Mouse (Mus musculus): ENCODE data around the gene Arid3c.
A peak's percentile ranks its signal among the peaks of the same experiment; 100 is the strongest.
"Not testable (repeated sequence)": the region's sequence is repeated elsewhere in the genome, so short reads cannot be mapped to it uniquely, and the experiment has no call there.

The Arid3c gene

GRCm38 (mm10) chr4:41731052-41731765 lies at the start of gene Arid3c:
Gene Arid3c (minus strand): TSS chr4:41731142.
- peak; percentile 49 for DNase-seq (ENCODE audit: low read depth)

DNA sequence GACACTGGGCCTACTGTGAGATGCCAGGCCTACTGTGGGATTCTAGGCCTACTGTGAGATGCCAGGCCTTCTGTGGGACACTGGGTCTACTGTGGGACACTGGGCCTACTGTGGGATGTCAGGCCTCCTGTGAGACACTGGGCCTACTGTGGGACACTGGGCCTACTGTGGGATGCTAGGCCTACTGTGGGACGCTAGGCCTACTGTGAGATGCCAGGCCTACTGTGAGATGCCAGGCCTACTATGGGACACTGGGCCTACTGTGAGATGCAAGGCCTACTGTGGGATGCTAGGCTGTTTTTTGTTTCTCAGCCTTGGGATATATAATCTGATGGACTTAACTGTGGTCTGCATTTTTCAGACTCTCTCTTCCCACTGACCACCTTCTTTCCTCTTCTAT lies 44.9 kb upstream of the Arid3c start:
- DNase-seq (ENCODE audit: low read depth): not testable (repeated sequence)

- peak; percentile 67 for DNase-seq (ENCODE audit: low read depth)
Observed at GRCm38 (mm10) chr4:41774506-41774905, 43.6 kb upstream of the Arid3c start.

DNA sequence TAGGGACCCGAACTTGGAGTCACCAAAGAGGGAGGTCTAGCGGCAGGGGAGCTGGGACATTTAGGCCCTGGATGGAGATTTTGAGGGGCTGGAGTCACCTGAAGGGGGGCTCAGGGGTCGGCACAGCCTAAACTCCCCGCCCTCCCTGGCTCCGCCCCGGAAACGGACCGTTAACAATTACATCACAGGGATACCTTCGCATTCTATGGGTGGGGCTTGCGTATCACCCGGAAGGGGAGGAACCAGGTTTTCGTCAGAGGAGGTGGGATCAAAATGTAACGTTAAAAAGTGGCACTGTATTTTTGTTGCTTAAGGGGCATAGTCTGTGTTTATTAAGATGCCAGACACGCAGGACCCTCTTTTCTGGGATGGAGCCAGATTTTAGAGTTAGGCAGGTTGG lies 43.1 kb upstream of the Arid3c start, which contains the start of gene Ccl27a:
Gene Ccl27a, minus strand, starts transcription at position 246 of the 400 bp plus-strand sequence.
- peak; percentile 94 for DNase-seq (ENCODE audit: low read depth)

DNA sequence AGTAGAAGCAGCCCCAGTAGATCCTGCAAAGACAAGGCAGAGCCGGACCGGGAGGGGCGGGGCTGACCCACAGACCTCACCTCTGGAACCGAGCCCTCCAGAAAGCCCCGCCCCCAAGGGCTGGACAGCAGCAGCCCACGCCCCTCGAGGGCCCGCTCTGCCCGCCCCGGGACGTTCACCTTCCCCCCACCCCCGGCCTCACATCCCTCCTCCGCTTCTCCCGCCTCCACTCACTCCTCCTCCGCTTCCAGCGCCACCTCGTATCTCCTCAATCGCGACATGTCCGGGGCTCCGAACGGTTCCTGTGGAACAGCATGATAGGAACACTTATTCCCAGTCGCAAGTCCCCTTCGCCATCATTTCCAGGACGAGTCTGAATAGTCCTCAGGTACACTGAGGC lies 42.6 kb upstream of the Arid3c start:
- DNase-seq (ENCODE audit: low read depth): peak; percentile 81

DNA sequence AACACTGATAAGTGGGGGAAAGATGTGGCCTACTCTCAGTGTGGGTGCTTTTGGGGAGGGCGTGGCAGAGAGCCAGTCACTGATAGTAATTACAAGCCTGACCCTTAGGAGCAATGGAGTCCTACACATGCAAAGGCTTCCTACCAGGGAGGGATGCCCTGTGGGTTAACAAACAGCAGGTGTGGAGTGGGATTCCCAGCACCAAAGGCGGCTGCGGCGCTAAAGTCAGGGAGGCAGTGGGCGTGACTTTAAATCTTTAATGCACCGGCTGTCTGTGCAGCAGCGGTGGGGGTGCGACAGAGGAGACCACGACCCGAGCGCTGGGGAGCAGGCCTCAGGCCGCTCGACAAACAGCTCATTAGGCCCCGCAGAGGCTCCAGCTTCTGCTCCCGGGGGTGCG lies 42.0 kb upstream of the Arid3c start:
- DNase-seq (ENCODE audit: low read depth): peak; percentile 20

DNA sequence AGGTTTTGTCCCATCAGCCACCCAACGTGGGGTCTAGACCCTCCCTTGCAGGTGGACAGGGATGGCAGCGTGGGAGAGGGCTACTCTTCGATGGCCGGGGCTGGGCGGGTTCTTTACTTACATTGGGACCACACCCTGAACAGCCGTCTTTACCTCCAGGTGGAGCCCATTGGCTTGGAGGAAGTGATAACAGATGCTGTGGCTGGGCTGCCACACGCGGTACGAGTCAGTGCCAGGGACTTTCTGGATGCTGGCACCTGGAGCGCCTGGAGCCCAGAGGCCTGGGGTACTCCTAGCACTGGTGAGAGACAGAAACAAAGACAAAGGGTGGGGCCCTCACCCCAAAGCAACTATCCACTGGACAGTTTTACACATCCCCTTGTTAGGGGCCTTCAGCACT lies 36.4 kb upstream of the Arid3c start:
- DNase-seq (ENCODE audit: low read depth): not testable (repeated sequence)

- DNase-seq (ENCODE audit: low read depth): not testable (repeated sequence)
Observed at GRCm38 (mm10) chr4:41763176-41763575, 32.2 kb upstream of the Arid3c start.

DNA sequence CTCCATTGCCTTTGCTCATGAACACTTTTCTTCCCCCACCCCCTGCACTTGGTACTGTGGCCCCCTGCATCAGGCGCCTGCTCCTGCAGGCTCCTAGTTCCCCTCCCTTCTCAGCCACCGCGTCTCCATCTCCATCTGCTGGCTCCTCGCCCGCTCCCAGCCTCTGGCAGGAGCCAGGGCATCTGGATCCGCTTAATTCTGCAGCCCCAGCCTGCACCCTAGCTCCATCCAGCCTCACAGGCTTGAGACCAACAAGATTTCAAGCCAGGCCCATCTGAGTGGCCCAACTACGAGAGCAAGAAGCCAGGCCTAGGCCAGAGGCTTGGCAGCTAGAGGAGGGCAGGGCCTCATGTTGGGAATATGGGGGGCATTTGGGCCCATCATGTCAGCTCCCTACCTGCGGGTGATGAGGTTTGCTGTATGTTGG lies 31.8 kb upstream of the Arid3c start:
- not testable (repeated sequence) for DNase-seq (ENCODE audit: low read depth)

GRCm38 (mm10) chr4:41762099-41762687 lies 31.3 kb upstream of the Arid3c start:
- DNase-seq (ENCODE audit: low read depth): no peak

GRCm38 (mm10) chr4:41761680-41762079 lies 30.7 kb upstream of the Arid3c start:
- DNase-seq (ENCODE audit: low read depth): no peak

DNA sequence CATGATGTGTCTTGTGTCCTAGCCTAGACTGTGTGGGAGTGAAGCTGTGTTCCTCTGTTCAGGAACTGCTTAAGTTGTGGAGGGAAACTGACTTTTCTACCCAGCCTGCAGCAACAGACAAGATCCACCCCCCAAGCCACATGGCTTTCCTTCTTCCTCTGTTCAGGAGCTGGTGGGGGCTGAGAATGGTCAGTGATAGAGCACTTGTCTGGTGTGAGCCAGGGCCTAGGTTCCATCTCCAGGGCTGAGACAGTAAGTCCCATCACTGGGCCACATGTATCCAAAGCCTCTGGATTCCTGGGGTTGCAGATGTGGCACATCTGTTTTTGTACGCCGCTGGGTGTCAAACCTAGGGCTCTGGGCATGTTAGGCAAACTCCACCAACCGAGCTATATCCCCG lies 30.0 kb upstream of the Arid3c start:
- DNase-seq (ENCODE audit: low read depth): no peak

DNA sequence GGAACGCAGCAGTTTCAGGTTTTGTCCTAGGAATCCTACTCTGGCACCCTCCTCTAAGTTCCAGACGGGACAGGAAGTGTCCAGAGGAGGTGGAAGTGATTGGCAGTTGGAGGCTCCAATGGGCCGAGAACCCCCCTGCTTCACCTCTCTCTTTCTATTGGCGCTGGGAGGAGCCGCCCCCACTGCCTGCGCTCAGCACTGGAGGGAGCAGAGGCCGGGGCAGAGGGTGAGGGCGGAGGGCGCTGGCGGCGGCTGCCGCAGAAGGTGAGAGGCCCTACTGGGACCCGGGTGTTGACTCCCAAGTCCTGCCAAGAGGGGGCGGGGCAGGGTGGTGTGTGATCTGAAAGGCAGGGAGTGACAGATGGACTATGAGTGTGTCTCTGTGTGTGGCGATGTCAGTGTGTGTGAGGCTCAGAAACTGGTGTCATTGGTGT lies 29.4 kb upstream of the Arid3c start:
- peak; percentile 34 for DNase-seq (ENCODE audit: low read depth)

GRCm38 (mm10) chr4:41759656-41760287 lies 28.8 kb upstream of the Arid3c start:
- no peak for DNase-seq (ENCODE audit: low read depth)

DNA sequence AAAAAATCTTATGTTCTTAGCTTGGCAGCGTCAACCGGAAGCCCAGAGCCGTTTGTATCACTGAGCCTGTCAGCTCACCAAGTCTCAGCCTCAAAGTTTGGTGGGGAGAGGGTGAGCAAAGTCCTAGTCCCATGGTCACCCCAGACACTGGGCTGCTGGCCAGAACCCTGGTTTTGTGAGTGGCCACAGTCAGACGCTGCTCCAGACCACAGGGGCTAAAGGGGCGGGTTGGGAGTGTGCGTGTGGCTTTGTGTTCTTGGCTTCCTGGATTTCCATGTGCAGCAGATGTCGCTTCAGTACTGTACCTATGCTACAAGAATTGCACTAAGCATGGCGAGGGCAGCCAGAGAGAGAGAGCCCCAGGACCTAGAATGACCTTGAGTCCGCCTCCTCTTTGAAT lies 28.3 kb upstream of the Arid3c start:
- no peak for DNase-seq (ENCODE audit: low read depth)

- DNase-seq (ENCODE audit: low read depth): no peak
Observed at GRCm38 (mm10) chr4:41758701-41759100, 27.8 kb upstream of the Arid3c start.

- no peak for DNase-seq (ENCODE audit: low read depth)
Observed at GRCm38 (mm10) chr4:41758021-41758420, 27.1 kb upstream of the Arid3c start.

DNA sequence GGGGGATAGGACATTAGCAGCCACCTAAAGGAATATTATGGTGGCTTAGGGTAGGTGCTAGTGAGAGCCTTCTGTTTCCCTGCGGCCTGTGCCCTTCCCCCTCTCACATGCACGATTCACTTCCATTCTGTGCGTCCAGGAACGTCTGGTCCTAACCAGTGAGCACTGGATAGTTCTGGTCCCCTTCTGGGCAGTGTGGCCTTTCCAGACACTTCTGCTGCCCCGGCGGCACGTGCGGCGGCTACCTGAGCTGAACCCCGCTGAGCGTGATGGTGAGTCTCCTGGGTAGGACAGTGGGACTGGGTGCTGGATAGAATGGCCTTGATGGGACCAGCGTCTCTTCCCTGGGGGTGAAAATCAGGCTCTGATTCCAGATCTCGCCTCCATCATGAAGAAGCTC lies 26.4 kb upstream of the Arid3c start:
- no peak for DNase-seq (ENCODE audit: low read depth)

DNA sequence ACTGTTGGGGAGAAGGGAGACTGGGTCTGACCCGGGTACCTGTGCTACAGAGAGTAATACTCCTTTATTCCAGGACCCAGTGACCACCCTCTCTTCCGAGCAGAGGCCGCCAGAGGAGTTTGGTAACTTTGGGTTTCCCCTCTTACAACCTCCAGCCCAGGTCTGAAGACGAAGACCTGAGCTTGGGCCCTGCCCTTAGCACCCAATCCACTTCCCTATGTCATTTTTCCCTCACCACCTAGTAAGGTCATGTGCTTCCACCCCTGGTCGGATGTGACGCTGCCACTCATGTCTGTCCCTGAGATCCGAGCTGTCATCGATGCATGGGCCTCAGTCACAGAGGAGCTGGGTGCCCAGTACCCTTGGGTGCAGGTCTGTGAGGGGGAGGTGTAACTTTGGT lies 25.5 kb upstream of the Arid3c start:
- DNase-seq (ENCODE audit: low read depth): no peak

- DNase-seq (ENCODE audit: low read depth): peak; percentile 96
Observed at GRCm38 (mm10) chr4:41755338-41756305, 24.7 kb upstream of the Arid3c start, which contains the start of gene Sigmar1. Gene Sigmar1 (minus strand): TSS chr4:41756157.

DNA sequence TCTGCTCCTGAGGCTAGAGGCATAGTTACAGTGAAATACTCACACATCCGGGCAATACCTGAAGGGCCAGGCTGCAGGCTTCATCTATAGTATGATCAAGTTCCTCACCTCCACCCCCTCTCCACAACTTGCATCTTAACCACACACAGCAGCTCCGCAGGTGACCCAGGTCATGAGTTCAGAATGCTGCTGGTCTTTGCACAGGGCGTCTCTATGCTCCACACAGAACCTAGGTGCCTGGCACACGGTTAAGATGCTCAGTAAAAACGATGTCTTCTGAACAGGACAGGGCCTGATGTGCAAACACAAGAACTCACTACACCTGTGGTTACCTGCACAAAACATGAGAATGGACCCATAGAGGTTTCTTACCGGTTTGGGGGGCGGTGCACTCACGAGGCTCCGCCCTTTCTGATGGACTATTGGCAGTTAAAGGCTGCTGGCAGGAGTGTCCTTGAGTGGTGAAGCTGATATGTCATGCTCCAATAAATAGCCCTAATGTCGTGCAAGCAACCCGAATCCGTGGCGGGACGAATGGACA lies 23.9 kb upstream of the Arid3c start, which contains the start of gene Galt:
Gene Galt, plus strand, starts transcription at position 432 of the 541 bp plus-strand sequence.
- DNase-seq (ENCODE audit: low read depth): no peak

All from induced T-regulatory cell, adult 2 months (primary cell).